ENCODE assay signal across 36 mouse cellular contexts in the genomic region with DNA sequence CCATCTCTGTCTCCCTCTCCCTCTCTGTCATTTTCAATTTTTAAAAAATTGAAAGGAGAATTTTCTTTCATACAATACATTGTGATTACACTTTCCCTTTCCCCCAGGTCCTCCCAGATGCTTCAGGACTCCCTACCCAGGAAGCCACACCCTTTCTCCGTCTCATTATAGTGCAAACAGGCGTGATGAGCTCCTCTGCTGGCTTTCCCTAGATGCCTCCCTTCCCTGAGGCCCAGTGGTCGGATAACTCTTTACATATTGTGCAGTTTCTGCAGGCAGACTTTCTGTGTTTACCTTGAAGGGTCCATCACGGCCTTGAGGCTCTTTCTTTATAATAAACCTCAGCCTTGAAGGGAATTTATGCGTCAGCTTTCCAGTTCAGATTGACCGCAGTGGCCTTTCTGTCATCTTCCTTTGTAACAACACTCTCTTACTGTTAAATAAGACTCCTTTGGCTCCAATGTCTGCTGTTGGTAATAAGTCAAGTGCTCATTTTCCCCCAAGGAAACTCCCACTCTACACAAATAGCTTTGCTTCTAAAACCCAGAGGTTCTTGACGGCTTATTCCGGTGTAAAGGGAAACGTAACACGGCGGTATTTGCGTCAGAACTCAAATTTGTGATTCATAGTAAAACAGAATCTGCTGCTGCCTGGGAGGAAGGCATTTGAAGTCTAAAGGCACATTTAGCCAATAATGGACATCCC. TPM values are rescaled to one million over a fixed set of nuclear protein-coding genes. Genes with fewer than 3 reads are reported as not detected.
A peak's percentile ranks its signal among the peaks of the same experiment; 100 is the strongest.
DNase-seq lines count a peak whose midpoint lies in the region; ATAC-seq and TF ChIP-seq lines count a peak whose summit lies in the region.
"Had no signal": no experiment of that assay in that cellular context is flagged by ENCODE, and none has a peak within 500 bp of the region (broad histone marks: within the 10 kb centered on the region; RNA-seq: fewer than 3 reads in every experiment).

No protein-coding gene starts in this region.

- no peak overlapping the region for H3K27ac ChIP-seq in forebrain, postnatal 0 days (ENCODE audit: low read depth, low read length)
- H3K27ac ChIP-seq in forebrain, embryonic 12.5 days = no peak overlapping the region
- 0 out of 2 replicates have a peak overlapping the region, but pooled peaks have one; percentile 18 for H3K27ac ChIP-seq in kidney, embryonic 15.5 days
- H3K27ac ChIP-seq in ES-Bruce4 (ENCODE audit: insufficient read depth, low read length) = peak overlapping the region; percentile 35; the same call in 1 of the 2 replicates
- no peak overlapping the region for H3K27ac ChIP-seq in limb, embryonic 10.5 days
- H3K27ac ChIP-seq: embryonic facial prominence, embryonic 15.5 days; heart, embryonic 13.5 days; hindbrain, embryonic 10.5 days; intestine, embryonic 15.5 days; liver, embryonic 15.5 days; midbrain, embryonic 12.5 days had no signal

- TF ChIP-seq CTCF in forebrain, postnatal 0 days (IDR thresholded peaks at IDR 0.05; ENCODE audit: low read depth) = no peak
- TF ChIP-seq CTCF in ES-Bruce4 (IDR thresholded peaks at IDR 0.05; ENCODE audit: low read depth, low read length) = no peak
- TF ChIP-seq CTCF in brain, embryonic 14.5 days (IDR thresholded peaks at IDR 0.05; ENCODE audit: borderline replicate concordance, extremely low read depth, insufficient read depth, insufficient read length) = no peak

- H3K27me3 ChIP-seq in forebrain, postnatal 0 days (ENCODE audit: insufficient read depth, low read length) = no peaks in the 10 kb centered on the region
- no peaks in the 10 kb centered on the region for H3K27me3 ChIP-seq in forebrain, embryonic 12.5 days
- H3K27me3 ChIP-seq in kidney, embryonic 15.5 days = no peaks in the 10 kb centered on the region
- H3K27me3 ChIP-seq in ES-Bruce4 (ENCODE audit: control insufficient read depth, insufficient read depth, low read length, poor library complexity, severe bottlenecking) = no peaks in the 10 kb centered on the region
- no peaks in the 10 kb centered on the region for H3K27me3 ChIP-seq in limb, embryonic 10.5 days (ENCODE audit: low read depth, poor library complexity, severe bottlenecking)
- H3K27me3 ChIP-seq: embryonic facial prominence, embryonic 15.5 days; heart, embryonic 13.5 days; intestine, embryonic 15.5 days; liver, embryonic 15.5 days; midbrain, embryonic 12.5 days had no signal

- TF ChIP-seq POLR2A in ES-Bruce4 (IDR thresholded peaks at IDR 0.05; ENCODE audit: insufficient read depth, low read length) = no peak
- TF ChIP-seq POLR2A in brain, embryonic 14.5 days (IDR thresholded peaks at IDR 0.05; ENCODE audit: borderline replicate concordance, extremely low read depth, insufficient read depth, insufficient read length, poor library complexity, severe bottlenecking) = no peak

- H3K9ac ChIP-seq in forebrain, postnatal 0 days = no peak overlapping the region
- H3K9ac ChIP-seq in forebrain, embryonic 12.5 days = no peak overlapping the region
- H3K9ac ChIP-seq in kidney, embryonic 15.5 days = no peak overlapping the region
- no peak overlapping the region for H3K9ac ChIP-seq in ES-Bruce4 (ENCODE audit: low read depth, poor library complexity, severe bottlenecking)
- H3K9ac ChIP-seq: embryonic facial prominence, embryonic 15.5 days; heart, embryonic 13.5 days; intestine, embryonic 15.5 days; liver, embryonic 15.5 days; lung, embryonic 14.5 days; midbrain, embryonic 12.5 days had no signal

- 0 out of 2 replicates have a peak, but pooled peaks have one; percentile 55 for TF ChIP-seq EP300 in ES-Bruce4 (IDR thresholded peaks at IDR 0.05; ENCODE audit: insufficient read depth, low read depth, low read length)

- H3K4me1 ChIP-seq in forebrain, postnatal 0 days (ENCODE audit: insufficient read depth) = no peaks in the 10 kb centered on the region
- no peaks in the 10 kb centered on the region for H3K4me1 ChIP-seq in forebrain, embryonic 12.5 days
- H3K4me1 ChIP-seq in kidney, embryonic 15.5 days = peaks cover 8% of the 10 kb centered on the region; the same call in 1 of the 2 replicates
- peaks cover 1% of the 10 kb centered on the region for H3K4me1 ChIP-seq in ES-Bruce4 (ENCODE audit: control insufficient read depth, insufficient read depth, low read length)
- no peaks in the 10 kb centered on the region for H3K4me1 ChIP-seq in limb, embryonic 10.5 days
- H3K4me1 ChIP-seq: embryonic facial prominence, embryonic 15.5 days; heart, embryonic 13.5 days; hindbrain, embryonic 10.5 days; intestine, embryonic 15.5 days; liver, embryonic 15.5 days; midbrain, embryonic 12.5 days had no signal

- no peaks in the 10 kb centered on the region for H3K36me3 ChIP-seq in forebrain, postnatal 0 days (ENCODE audit: insufficient read depth)
- no peaks in the 10 kb centered on the region for H3K36me3 ChIP-seq in forebrain, embryonic 12.5 days (replicated peaks)
- no peaks in the 10 kb centered on the region for H3K36me3 ChIP-seq in kidney, embryonic 15.5 days
- H3K36me3 ChIP-seq in ES-Bruce4 (ENCODE audit: control insufficient read depth, insufficient read depth, low read length, poor library complexity, severe bottlenecking) = no peaks in the 10 kb centered on the region
- no peaks in the 10 kb centered on the region for H3K36me3 ChIP-seq in limb, embryonic 10.5 days
- H3K36me3 ChIP-seq: embryonic facial prominence, embryonic 15.5 days; heart, embryonic 13.5 days; hindbrain, embryonic 10.5 days; intestine, embryonic 15.5 days; liver, embryonic 15.5 days; midbrain, embryonic 12.5 days had no signal

- no peak overlapping the region for H3K4me3 ChIP-seq in forebrain, postnatal 0 days (ENCODE audit: low read depth, low read length)
- no peak overlapping the region for H3K4me3 ChIP-seq in forebrain, embryonic 12.5 days (replicated peaks)
- no peak overlapping the region for H3K4me3 ChIP-seq in kidney, embryonic 15.5 days (replicated peaks)
- H3K4me3 ChIP-seq in ES-Bruce4 (ENCODE audit: low read depth, low read length) = no peak overlapping the region
- H3K4me3 ChIP-seq in limb, embryonic 10.5 days = no peak overlapping the region
- H3K4me3 ChIP-seq: embryonic facial prominence, embryonic 15.5 days; heart, embryonic 13.5 days; hindbrain, embryonic 10.5 days; intestine, embryonic 15.5 days; liver, embryonic 15.5 days; midbrain, embryonic 12.5 days had no signal

- 74% methylated on average over 12 of the region's 12 CpGs for WGBS in forebrain, postnatal 0 days
- WGBS in forebrain, embryonic 12.5 days = 75% methylated on average over 12 of the region's 12 CpGs
- 30% methylated on average over 12 of the region's 12 CpGs for WGBS in kidney, embryonic 15.5 days
- 90% methylated on average over 12 of the region's 12 CpGs for WGBS in limb, embryonic 10.5 days

- peak; percentile 2 for DNase-seq in forebrain, postnatal 0 days
- no peak for DNase-seq in kidney, postnatal 14 days
- DNase-seq in brain, embryonic 14.5 days (ENCODE audit: low read depth) = peak; percentile 20
- DNase-seq in limb, embryonic 10.5 days (ENCODE audit: low spot score) = no peak
- no peak for DNase-seq in thymus, postnatal 36 days
- DNase-seq: adrenal gland, postnatal 10 days; cerebellum, adult 11 months; cerebellum, adult 9-10 months; heart, postnatal 10 days; kidney, postnatal 10 days; layer of hippocampus, adult 9-11 months; liver; lung, embryonic 14.5 days had no signal

- no peak overlapping the region for H3K4me2 ChIP-seq in forebrain, postnatal 0 days (ENCODE audit: low read depth)
- no peak overlapping the region for H3K4me2 ChIP-seq in forebrain, embryonic 12.5 days
- H3K4me2 ChIP-seq in kidney, embryonic 15.5 days = no peak overlapping the region
- H3K4me2 ChIP-seq: embryonic facial prominence, embryonic 15.5 days; heart, embryonic 13.5 days; intestine, embryonic 15.5 days; liver, embryonic 15.5 days; lung, embryonic 14.5 days; midbrain, embryonic 12.5 days had no signal

- ATAC-seq in forebrain, postnatal 0 days = no peak
- no peak for ATAC-seq in forebrain, embryonic 12.5 days (ENCODE audit: low FRiP score)
- peak; percentile 54; the same call in 1 of the 2 replicates for ATAC-seq in kidney, embryonic 15.5 days (replicated peaks; ENCODE audit: low FRiP score)
- ATAC-seq: forebrain, embryonic 14.5 days; hindbrain, embryonic 16.5 days; intestine, embryonic 15.5 days had no signal

- H3K9me3 ChIP-seq in forebrain, postnatal 0 days (ENCODE audit: low read length) = no peaks in the 10 kb centered on the region
- no peaks in the 10 kb centered on the region for H3K9me3 ChIP-seq in forebrain, embryonic 12.5 days
- H3K9me3 ChIP-seq in kidney, embryonic 15.5 days (replicated peaks) = no peaks in the 10 kb centered on the region
- H3K9me3 ChIP-seq in ES-Bruce4 (replicated peaks; ENCODE audit: control insufficient read depth, insufficient read depth, low read length, poor library complexity, severe bottlenecking) = peaks cover 15% of the 10 kb centered on the region
- no peaks in the 10 kb centered on the region for H3K9me3 ChIP-seq in limb, embryonic 10.5 days (replicated peaks)
- H3K9me3 ChIP-seq: embryonic facial prominence, embryonic 15.5 days; heart, embryonic 13.5 days; hindbrain, embryonic 10.5 days; intestine, embryonic 15.5 days; liver, embryonic 15.5 days; midbrain, embryonic 12.5 days had no signal

RNA-seq across cellular contexts. Expression of gene Smlr1, which starts 52.7 kb away (rescaled TPM):
- not detected in 2 replicates for total RNA-seq in forebrain, postnatal 0 days (2014; rRNA removed)
- polyA plus RNA-seq in forebrain, postnatal 0 days (2015; fragmentation: Nextera tagmentation; extraction: Ambion mirVana) = not detected in 2 replicates
- polyA plus RNA-seq in forebrain, embryonic 12.5 days (2016; fragmentation: Nextera tagmentation; extraction: Ambion mirVana) = not detected in 2 replicates
- 0.22 and 0.93 TPM in 2 replicates for polyA plus RNA-seq in kidney, embryonic 15.5 days (2015; fragmentation: Nextera tagmentation; extraction: Ambion mirVana)
- not detected in 2 replicates for polyA plus RNA-seq in ES-Bruce4 (2011; ENCODE audit: insufficient read depth, insufficient read length, low read depth, missing spikeins)
- polyA plus RNA-seq in brain, embryonic 14.5 days (2012; rRNA removed) = 0.03 and 0.10 TPM in 2 replicates
- not detected in 2 replicates for polyA plus RNA-seq in limb, embryonic 10.5 days (2016; fragmentation: Nextera tagmentation; extraction: Ambion mirVana)
- total RNA-seq: common myeloid progenitor, adult 5-6 weeks; gastrocnemius, adult 8-10 months; gastrocnemius, postnatal 4 days; heart, adult 8-10 months; heart, postnatal 10 days; left cerebral cortex, postnatal 10 days; megakaryocyte progenitor cell, adult 5-6 weeks; monocyte, adult 5-6 weeks had no signal
- polyA plus RNA-seq: embryonic facial prominence, embryonic 15.5 days; forebrain, embryonic 14.5 days; heart, embryonic 13.5 days; hindbrain, embryonic 10.5 days; hindbrain, embryonic 16.5 days; limb, embryonic 11.5 days; lung, embryonic 14.5 days; midbrain, embryonic 12.5 days; neural tube, embryonic 14.5 days; stomach, embryonic 14.5 days; testis, adult 2 months; thymus, postnatal 0 days had no signal

Comparison
In these comparisons a context has a peak if more than half of its experiments do, and no peak if none do; other contexts are left out.
1. DNase-seq: peak in forebrain, postnatal 0 days (single experiment) and brain, embryonic 14.5 days (single experiment); none in kidney, postnatal 14 days (single experiment), limb, embryonic 10.5 days (single experiment) and thymus, postnatal 36 days (0 of 2).
2. H3K27ac ChIP-seq: peak in kidney, embryonic 15.5 days (single experiment) and ES-Bruce4 (single experiment); none in forebrain, postnatal 0 days (single experiment), forebrain, embryonic 12.5 days (single experiment) and limb, embryonic 10.5 days (single experiment).